Mouse (Mus musculus) olfactory bulb, adult 2 months (tissue): ENCODE results near the gene Jmjd1c. TPM values are rescaled to one million over a fixed set of nuclear protein-coding genes. Genes with fewer than 3 reads are reported as not detected.

Experiments used
- H3K27ac ChIP-seq: fragments of 200-500 bp; 2 replicates; pipeline ENCODE4 v1.5.1; 2012; ENCODE audit warnings: low read depth, low read length; ENCODE audit not compliant: insufficient read depth
- H3K4me1 ChIP-seq: fragments of 200-500 bp; 2 replicates; pipeline ENCODE4 v1.6.1; 2012; ENCODE audit warnings: low read length; ENCODE audit not compliant: control insufficient read depth, insufficient read depth
- H3K4me3 ChIP-seq: fragments of 200-500 bp; 2 replicates; pipeline ENCODE4 v1.5.1; 2012; ENCODE audit warnings: mild to moderate bottlenecking, low read depth, low read length, moderate library complexity; ENCODE audit not compliant: insufficient read depth
- CTCF ChIP-seq: fragments of 200-500 bp; IDR thresholded peaks from 2 replicates; pipeline ENCODE4 v1.5.1; 2012; ENCODE audit warnings: low read depth, mild to moderate bottlenecking, low read length, moderate library complexity; ENCODE audit not compliant: insufficient read depth
- POLR2A ChIP-seq: fragments of 200-500 bp; IDR thresholded peaks from 2 replicates; pipeline ENCODE4 v1.6.1; 2012; ENCODE audit warnings: mild to moderate bottlenecking, low read depth, low read length, moderate library complexity; ENCODE audit not compliant: insufficient read depth
- WGBS: fragments of 180-500 bp; shearing (Covaris S2); methylation state at CpG from one replicate; pipeline ENCODE4 v1.1.7; 2018; 5-methylcytosine and 5-hydroxymethylcytosine counted together
- polyA plus RNA-seq: library from polyadenylated mRNA; stranded (reverse); fragments of >200 nt; gene quantifications from 2 replicates; pipeline ENCODE4 v1.2.4, GENCODE M21; 2012; ENCODE audit warnings: low replicate concordance; ENCODE audit not compliant: missing spikeins, insufficient read depth, insufficient read length

The Jmjd1c gene
- polyA plus RNA-seq, 1 experiment = 77.0 TPM

DNA sequence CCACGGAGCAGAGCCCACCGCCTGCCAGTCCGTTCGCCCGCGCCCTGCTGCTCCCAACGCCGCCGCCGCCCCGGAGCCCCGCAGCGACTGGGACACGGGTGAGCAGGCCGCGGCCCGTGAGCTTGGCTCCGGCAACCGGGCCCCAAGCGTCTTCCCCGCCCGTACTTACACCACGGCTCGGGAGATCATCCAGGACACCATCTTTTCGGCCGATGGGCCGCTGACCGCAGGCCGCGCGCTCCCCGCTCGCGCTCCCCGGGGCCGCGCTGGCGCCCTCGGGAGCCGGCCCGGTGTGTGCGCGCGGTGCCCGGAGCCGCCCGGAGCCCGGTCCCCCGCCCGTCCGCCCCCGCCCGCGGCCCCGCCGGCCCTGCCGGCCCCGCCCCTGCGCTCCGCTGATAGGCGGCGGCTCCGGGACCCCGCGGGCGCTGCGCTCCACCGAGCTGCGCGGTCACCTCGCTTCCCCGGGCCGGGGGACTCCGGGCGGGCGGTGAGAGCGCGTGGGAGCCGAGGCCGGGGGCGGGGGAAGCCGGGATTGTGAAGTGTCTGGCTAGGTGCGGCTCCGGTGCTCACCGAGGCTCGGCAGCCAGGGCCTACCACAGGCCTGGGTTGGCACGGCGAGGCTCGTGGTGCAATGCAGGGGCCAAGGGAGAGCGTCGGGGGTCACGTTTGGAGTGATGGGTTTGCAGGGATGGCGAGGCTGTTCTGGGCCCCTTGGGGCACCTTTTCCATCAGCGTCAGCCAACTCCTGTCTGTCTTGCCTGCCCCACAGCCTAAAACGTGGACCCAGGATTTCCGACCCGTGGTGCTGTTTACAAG is 904 bp downstream of the Jmjd1c start, which contains the start of gene Reep3:
Gene Reep3, minus strand, starts transcription at position 325 of the 816 bp plus-strand sequence.
- H3K4me3 ChIP-seq = peak within 1 kb of the TSS; percentile 93
- TF ChIP-seq CTCF = no peak; the same call in 1 of the 2 replicates
- no peak for TF ChIP-seq POLR2A
- peaks cover 11% of the 10 kb centered on the region for H3K4me1 ChIP-seq
- H3K27ac ChIP-seq = peak within 1 kb of the TSS; percentile 96
- 1% methylated on average over 90 of the region's 97 CpGs for WGBS

DNA sequence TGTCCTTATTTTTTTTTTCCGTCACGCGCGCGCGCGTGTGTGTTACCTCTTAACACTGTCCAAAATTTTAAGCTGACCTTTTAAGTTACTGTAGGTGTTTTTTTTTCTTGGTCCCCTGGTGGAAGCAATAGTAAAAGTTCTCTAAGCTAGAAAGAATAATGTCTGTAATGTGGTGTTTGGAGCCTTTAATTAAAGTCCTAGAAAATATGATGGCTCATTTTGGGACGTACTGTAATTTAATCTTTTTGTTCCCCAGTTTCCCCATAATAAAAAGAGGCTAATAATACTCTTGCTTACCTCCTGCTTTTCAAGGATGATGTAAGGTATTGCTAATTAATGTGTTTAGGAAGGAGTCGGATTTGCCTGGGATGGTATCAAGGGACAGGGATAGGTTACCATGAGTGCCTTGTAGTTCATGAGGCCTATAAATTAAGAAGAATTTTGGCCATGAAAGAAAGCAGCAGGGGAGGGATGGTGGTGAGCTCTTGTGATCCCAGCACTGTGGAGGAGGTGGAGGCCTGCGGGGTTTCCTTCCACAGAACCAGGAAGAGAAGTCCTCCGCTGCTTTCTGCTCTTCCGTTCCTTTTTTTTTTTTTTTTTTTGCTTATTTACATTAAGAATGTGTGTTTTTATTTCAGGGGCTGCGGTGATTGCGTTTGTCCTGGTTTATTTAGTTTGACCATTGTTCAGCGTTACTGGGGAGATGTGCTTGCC is 1.7 kb downstream of the Jmjd1c start:
- Histone ChIP-seq H3K4me1 (peaks cover 17% of the 10 kb centered on the region), H3K27ac (peak overlapping the region; percentile 96), H3K4me3 (peak overlapping the region; percentile 93)
- no peak for TF ChIP-seq CTCF
- no peak for TF ChIP-seq POLR2A
- under 1% methylated on average over 15 of the region's 15 CpGs for WGBS

DNA sequence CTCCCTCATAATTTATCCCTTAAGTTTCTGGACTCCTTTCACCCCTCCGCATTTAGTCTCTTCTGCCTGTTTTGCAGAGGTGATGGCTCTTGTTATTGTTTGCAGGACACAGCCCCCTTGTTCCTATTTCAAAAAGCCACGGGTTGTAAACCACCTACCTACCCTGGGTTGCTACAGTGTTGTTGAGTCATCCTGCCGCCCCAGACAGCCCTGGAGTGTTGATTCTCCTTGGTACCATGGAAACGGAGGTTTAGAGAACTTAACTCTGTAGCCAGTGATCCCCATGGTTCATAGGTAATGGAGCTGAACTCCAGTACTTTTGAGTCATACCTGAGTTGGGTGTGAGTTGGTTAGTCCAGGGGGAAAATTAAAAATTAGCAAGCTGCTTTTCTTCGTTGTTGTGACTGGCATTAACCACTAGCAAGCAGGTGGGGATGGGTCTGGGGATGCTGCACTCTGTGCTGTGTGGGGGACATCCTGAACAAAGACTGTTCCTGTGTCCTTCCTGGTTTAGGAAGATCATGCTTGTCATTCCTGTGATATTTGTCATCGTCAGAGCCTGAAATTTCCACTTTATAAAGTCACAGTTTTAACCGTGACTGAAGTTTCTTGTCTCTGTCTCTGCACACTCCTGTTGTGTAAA is 2.6 kb downstream of the Jmjd1c start:
- Histone ChIP-seq H3K4me1 (peaks cover 22% of the 10 kb centered on the region), H3K4me3 (0 out of 2 replicates have a peak overlapping the region, but pooled peaks have one; percentile 5), H3K27ac (no peak overlapping the region)
- WGBS = 18% methylated on average over 7 of the region's 7 CpGs
- TF ChIP-seq POLR2A (no peak), CTCF (no peak)

DNA sequence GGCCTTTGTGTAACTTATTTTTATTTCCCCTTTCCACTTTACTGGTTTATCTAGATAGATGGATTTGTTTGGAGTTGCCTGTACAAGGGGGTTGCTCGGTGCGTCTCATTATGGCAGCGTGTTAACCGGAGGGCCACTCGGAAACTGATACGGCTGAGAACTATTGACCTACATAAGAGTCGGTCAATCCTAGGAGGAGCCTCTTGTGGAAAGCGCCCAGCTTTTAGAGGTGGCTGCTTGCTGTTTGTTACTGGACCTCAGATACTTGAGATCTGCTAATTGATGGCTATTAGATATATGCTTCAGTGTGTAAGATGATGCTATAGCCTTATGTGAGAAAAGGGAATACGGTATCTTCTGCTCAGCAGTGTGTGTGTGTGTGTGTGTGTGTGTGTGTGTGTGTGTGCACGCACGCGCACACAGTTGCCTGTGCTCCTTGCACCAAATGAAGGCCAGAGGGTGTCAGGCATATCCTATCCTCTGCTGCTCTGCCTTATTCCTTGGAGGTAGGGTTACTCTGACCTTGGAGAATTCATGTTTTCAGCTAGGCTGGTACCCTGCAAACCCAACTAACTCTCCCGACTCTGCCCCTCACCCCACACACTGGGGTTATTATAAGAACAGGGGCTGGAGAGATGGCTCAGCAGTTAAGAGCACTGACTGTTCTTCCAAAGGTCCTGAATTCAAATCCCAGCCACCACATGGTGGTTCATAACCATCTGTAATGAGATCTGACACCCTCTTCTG is 3.4 kb downstream of the Jmjd1c start:
- 57% methylated on average over 13 of the region's 13 CpGs for WGBS
- H3K4me1 ChIP-seq = peaks cover 26% of the 10 kb centered on the region
- TF ChIP-seq CTCF = no peak
- TF ChIP-seq POLR2A = no peak
- H3K27ac ChIP-seq = no peak overlapping the region
- H3K4me3 ChIP-seq = no peak overlapping the region

DNA sequence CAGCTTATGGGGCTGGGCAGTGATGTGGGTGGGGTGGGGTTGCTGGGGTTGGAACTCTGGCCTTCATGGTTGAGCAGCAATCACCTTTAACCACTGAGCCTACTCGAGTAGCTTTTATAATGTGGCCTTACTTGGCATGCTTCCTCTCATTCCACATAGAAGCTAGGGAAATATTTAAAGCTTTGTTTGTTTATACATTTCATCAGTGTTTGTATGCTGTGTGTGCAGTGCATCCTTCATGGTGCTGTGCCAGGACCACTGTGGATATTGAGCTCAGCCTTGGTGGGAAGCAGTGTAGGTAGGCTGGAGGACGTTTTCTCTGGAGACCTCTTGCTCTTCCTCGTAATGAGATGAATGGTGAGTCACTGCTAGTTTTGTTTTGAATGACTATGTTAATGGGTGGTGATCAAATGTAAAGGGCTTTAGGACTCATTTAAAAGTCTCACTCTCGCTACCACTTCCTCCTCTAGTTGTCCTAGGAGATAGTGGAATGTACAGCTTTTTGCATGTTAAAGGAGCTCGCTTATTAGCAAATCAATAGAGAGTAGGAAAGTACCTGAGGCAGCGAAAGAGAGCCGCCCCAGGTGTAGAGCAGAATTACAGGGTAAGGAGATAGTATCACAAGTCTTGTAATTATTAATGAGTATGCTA is 4.2 kb downstream of the Jmjd1c start:
- H3K27ac ChIP-seq = no peak overlapping the region
- peaks cover 31% of the 10 kb centered on the region for H3K4me1 ChIP-seq
- no peak overlapping the region for H3K4me3 ChIP-seq
- 46% methylated on average over 7 of the region's 7 CpGs for WGBS
- TF ChIP-seq CTCF = no peak
- no peak for TF ChIP-seq POLR2A

DNA sequence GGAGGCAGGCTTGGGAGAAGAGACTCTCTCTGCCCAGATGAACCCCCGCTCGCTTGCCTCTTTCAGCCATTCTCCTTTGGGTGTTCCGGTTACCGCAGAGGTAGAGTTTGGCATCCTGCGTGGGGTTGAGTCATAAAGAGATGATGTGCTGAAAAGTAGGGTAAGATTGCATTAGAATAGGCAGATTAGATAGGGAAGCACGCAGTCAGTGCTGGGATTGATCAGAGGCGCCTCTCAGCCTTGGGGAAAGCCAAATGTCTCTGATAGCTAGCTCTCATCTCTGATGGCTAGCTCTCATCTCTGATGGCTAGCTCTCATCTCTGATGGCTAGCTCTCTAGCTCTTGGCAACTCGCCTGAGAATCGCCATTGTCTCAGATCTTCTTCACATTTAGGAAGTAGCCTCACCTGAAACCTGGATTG is 4.9 kb downstream of the Jmjd1c start:
- Histone ChIP-seq H3K27ac (no peak overlapping the region), H3K4me1 (peaks cover 35% of the 10 kb centered on the region), H3K4me3 (no peak overlapping the region)
- WGBS = 77% methylated on average over 9 of the region's 9 CpGs
- TF ChIP-seq POLR2A = no peak
- no peak for TF ChIP-seq CTCF

DNA sequence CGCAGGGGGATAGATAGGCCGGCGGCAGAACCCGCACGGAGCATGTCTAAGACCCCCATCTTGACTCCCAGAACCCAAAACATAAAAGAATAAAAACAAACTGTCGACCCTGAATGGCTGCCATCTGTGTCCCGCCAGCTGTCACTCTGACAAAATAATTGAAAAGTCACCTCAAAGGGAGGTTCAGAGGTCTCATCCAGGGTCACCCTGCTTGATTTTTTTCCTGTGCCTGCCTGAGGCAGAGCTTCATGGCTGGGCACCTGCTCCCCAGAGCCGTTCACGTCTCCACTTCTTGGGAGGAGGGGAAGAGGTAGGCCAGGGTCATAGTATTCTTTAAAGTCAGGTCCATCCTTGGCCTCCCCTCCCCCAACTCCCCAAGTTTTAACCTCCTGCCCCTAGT is 8.6 kb downstream of the Jmjd1c start:
- peaks cover 47% of the 10 kb centered on the region for H3K4me1 ChIP-seq
- 60% methylated on average over 9 of the region's 9 CpGs for WGBS
- H3K4me3 ChIP-seq = no peak overlapping the region
- TF ChIP-seq POLR2A (no peak), CTCF (no peak)
- no peak overlapping the region for H3K27ac ChIP-seq

DNA sequence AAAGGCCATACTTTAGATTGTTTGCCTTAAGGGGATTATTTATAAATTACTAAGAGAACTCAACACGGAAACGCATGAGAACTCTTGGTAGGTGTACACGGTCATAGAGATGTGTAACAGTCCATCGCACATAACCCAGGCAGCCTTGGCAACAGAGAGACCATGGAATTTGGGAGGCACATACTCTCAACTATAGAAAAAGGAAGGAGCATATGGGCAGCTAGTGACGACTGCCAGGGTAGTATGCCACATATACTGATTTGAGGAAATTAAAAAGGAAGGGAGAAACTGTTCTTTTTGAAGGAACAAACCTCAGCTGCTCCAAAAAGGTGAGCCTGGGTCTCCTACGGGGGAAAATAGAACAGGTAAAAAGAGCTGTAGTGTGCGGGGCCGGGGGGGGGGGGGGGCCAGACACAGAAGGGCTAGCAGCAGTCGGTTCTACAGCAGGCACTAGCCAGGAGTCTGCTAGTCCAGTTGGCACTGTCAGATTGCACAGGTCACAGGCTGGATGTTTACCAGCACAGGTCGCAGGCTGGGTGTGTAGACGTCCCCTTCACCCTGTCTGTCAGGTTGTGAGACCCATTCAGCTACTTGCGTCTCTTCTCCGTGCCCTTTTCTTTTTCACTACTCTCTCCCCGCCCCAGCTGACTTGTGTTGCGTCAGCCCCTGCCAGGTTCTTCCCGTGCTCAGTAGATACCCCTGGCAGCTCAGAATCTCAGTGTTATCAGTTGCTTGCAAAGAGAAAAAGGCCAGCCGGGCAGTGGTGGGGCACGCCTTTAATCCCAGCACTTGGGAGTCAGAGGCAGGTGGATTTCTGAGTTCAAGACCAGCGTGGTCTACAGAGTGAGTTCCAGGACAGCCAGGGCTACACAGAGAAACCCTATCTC is 9.6 kb downstream of the Jmjd1c start:
- no peak for TF ChIP-seq CTCF
- no peak for TF ChIP-seq POLR2A
- WGBS = 68% methylated on average over 18 of the region's 19 CpGs
- no peak overlapping the region for H3K4me3 ChIP-seq
- peaks cover 45% of the 10 kb centered on the region for H3K4me1 ChIP-seq
- no peak overlapping the region for H3K27ac ChIP-seq
